24 mouse cellular contexts compared by ENCODE assay signal in the genomic region with DNA sequence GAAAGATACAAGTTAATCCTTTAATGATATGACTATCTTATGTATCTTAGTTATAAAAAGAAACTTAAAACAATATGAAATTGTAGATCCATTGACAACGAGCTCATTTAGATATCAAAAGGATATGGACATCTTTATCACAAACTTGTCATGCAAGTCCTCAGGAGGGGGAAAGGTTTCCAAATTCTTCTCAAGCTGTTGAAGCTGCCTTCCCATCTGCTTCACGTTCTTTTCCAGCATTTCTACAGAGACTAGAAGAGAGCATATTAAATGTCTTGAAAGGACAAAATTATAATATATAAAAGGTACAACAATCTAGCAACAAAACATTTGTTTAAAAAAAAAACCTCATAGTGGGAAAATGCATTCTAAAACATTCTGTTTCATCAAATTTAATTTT.
"Had no signal": no experiment of that assay in that cellular context is flagged by ENCODE, and none has a peak within 500 bp of the region (broad histone marks: within the 10 kb centered on the region; RNA-seq: fewer than 3 reads in every experiment).

No protein-coding gene starts in this region.

- H3K4me3 ChIP-seq: limb, embryonic 10.5 days; limb, embryonic 13.5 days; liver, embryonic 12.5 days; liver, embryonic 15.5 days; lung, embryonic 15.5 days; megakaryocyte, embryonic 14.5 days; midbrain, embryonic 10.5 days; neural tube, embryonic 12.5 days; neural tube, embryonic 15.5 days had no signal

- H3K4me2 ChIP-seq: limb, embryonic 13.5 days; liver, embryonic 12.5 days; liver, embryonic 15.5 days; lung, embryonic 15.5 days; neural tube, embryonic 12.5 days; neural tube, embryonic 15.5 days had no signal

- H3K4me1 ChIP-seq: limb, embryonic 13.5 days; liver, embryonic 12.5 days; liver, embryonic 15.5 days; lung, embryonic 15.5 days; megakaryocyte, embryonic 14.5 days; midbrain, embryonic 10.5 days; neural tube, embryonic 12.5 days; neural tube, embryonic 15.5 days had no signal

- H3K27me3 ChIP-seq: limb, embryonic 13.5 days; liver, embryonic 12.5 days; liver, embryonic 15.5 days; lung, embryonic 15.5 days; megakaryocyte, embryonic 14.5 days; neural tube, embryonic 12.5 days; neural tube, embryonic 15.5 days had no signal

- H3K27ac ChIP-seq: kidney, postnatal 0 days; limb, embryonic 10.5 days; limb, embryonic 13.5 days; liver, embryonic 12.5 days; liver, embryonic 15.5 days; lung, embryonic 15.5 days; midbrain, embryonic 10.5 days; neural tube, embryonic 12.5 days; neural tube, embryonic 15.5 days; stomach, postnatal 0 days had no signal

- DNase-seq: kidney, adult 2 months; kidney, postnatal 25 days; liver; lung, adult 18-20 months; lung, postnatal 10 days; lung, postnatal 36 days; midbrain, embryonic 14.5 days; right cerebral cortex, adult 18-20 months; right cerebral cortex, postnatal 14 days; right cerebral cortex, postnatal 4 days; thymus, adult 2 months; thymus, postnatal 14 days; thymus, postnatal 4 days had no signal

- H3K9ac ChIP-seq: limb, embryonic 13.5 days; liver, embryonic 12.5 days; liver, embryonic 15.5 days; lung, embryonic 15.5 days; neural tube, embryonic 12.5 days; neural tube, embryonic 15.5 days had no signal

- ATAC-seq: liver, embryonic 12.5 days had no signal

- H3K9me3 ChIP-seq: limb, embryonic 10.5 days; limb, embryonic 13.5 days; liver, embryonic 12.5 days; liver, embryonic 15.5 days; lung, embryonic 15.5 days; megakaryocyte, embryonic 14.5 days; midbrain, embryonic 10.5 days; neural tube, embryonic 12.5 days; neural tube, embryonic 15.5 days had no signal

- H3K36me3 ChIP-seq: limb, embryonic 10.5 days; limb, embryonic 13.5 days; lung, embryonic 15.5 days; midbrain, embryonic 10.5 days; neural tube, embryonic 12.5 days; neural tube, embryonic 15.5 days had no signal
